In the genomic region with DNA sequence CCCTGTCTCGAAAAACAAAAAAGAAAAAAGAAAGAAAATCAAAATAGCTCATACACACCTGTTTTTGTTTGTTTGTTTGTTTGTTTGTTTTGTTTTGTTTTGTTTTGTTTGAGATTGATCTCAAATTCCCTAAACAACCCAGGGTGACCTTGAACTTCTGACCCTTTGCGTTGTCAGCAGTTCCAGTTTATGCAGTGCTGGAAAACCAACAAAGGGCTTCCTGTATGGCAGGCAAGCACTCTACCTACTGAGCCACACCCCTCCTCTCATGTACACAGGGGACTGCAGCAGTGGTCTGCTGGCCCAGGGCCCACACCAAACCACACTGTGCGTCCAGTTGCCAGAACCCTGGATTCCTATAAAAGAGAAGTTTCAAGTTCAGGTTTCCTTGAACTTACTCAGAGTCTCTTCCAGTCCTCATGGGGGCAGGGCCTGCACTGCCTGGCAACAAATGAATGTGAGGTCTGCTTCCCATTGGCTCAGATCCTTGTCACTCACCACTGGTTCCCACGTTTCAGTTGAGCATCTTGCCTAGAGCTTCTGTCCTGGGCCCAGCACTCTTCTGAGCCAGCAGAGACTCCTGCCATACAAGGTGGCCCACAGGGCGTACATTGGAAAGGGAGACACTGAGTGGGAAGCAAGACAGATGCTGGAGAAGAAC, we compare ENCODE assay signal across 15 mouse cellular contexts. TPM values are rescaled to one million over a fixed set of nuclear protein-coding genes. Genes with fewer than 3 reads are reported as not detected.
DNase-seq lines count a peak whose midpoint lies in the region; ATAC-seq and TF ChIP-seq lines count a peak whose summit lies in the region.
"Had no signal": no experiment of that assay in that cellular context is flagged by ENCODE, and none has a peak within 500 bp of the region (broad histone marks: within the 10 kb centered on the region; RNA-seq: fewer than 3 reads in every experiment).

No protein-coding gene starts in this region.

- no peak for ATAC-seq in heart, embryonic 11.5 days (replicated peaks; ENCODE audit: insufficient number of reproducible peaks, low FRiP score, low TSS enrichment)
- ATAC-seq in midbrain, postnatal 0 days (ENCODE audit: low FRiP score) = no peak
- no peak for ATAC-seq in granulocyte monocyte progenitor cell, adult 5-6 weeks (replicated peaks; ENCODE audit: poor library complexity, severe bottlenecking)
- ATAC-seq in forebrain, embryonic 13.5 days = no peak
- ATAC-seq: midbrain, embryonic 16.5 days; Patski had no signal

- peaks cover 7% of the 10 kb centered on the region; the same call in 1 of the 2 replicates for H3K4me1 ChIP-seq in heart, embryonic 11.5 days (ENCODE audit: control insufficient read depth, insufficient read depth, low read length)
- H3K4me1 ChIP-seq in midbrain, postnatal 0 days (ENCODE audit: insufficient read depth, low read length) = peaks cover 4% of the 10 kb centered on the region; the same call in 1 of the 2 replicates
- H3K4me1 ChIP-seq in midbrain, embryonic 10.5 days = peaks cover 41% of the 10 kb centered on the region
- H3K4me1 ChIP-seq in forebrain, embryonic 13.5 days = peaks cover 17% of the 10 kb centered on the region

- DNase-seq in heart, postnatal 4 days = peak; percentile 40
- peak; percentile 54 for DNase-seq in midbrain, postnatal 0 days (ENCODE audit: low spot score)
- no peak for DNase-seq in midbrain, embryonic 10.5 days (ENCODE audit: low spot score)
- peak; percentile 30 for DNase-seq in adrenal gland, postnatal 25 days
- DNase-seq in mesoderm, embryonic 11.5 days (ENCODE audit: low read depth, low spot score) = peak; percentile 70
- DNase-seq: cerebellum, adult 9-10 months; right cerebral cortex, adult 18-20 months; thymus, postnatal 36 days had no signal

- no peak overlapping the region for H3K9ac ChIP-seq in heart, embryonic 11.5 days (ENCODE audit: low read depth, low read length)
- H3K9ac ChIP-seq in midbrain, postnatal 0 days (replicated peaks; ENCODE audit: low read length, poor library complexity, severe bottlenecking) = no peak overlapping the region
- H3K9ac ChIP-seq in forebrain, embryonic 13.5 days = no peak overlapping the region
- H3K9ac ChIP-seq: kidney, embryonic 15.5 days; limb, embryonic 13.5 days had no signal

- H3K4me2 ChIP-seq in heart, embryonic 11.5 days = no peak overlapping the region
- no peak overlapping the region for H3K4me2 ChIP-seq in midbrain, postnatal 0 days (ENCODE audit: low read depth, low read length, poor library complexity, severe bottlenecking)
- no peak overlapping the region for H3K4me2 ChIP-seq in forebrain, embryonic 13.5 days
- H3K4me2 ChIP-seq: kidney, embryonic 15.5 days; limb, embryonic 13.5 days had no signal

- H3K27me3 ChIP-seq in heart, embryonic 11.5 days (ENCODE audit: control insufficient read depth, insufficient read depth, low read length) = peaks cover 25% of the 10 kb centered on the region
- no peaks in the 10 kb centered on the region for H3K27me3 ChIP-seq in midbrain, postnatal 0 days (ENCODE audit: insufficient read depth, low read length)
- H3K27me3 ChIP-seq in midbrain, embryonic 10.5 days (ENCODE audit: low read depth, poor library complexity, severe bottlenecking) = peaks cover 65% of the 10 kb centered on the region
- peaks cover 24% of the 10 kb centered on the region for H3K27me3 ChIP-seq in forebrain, embryonic 13.5 days

- TF ChIP-seq CTCF in midbrain, postnatal 0 days (IDR thresholded peaks at IDR 0.05) = no peak

- 65% methylated on average over 5 of the region's 5 CpGs for WGBS in heart, embryonic 11.5 days (ENCODE audit: insufficient replicate concordance)
- 65% methylated on average over 5 of the region's 5 CpGs for WGBS in midbrain, postnatal 0 days
- WGBS in midbrain, embryonic 10.5 days = 67% methylated on average over 5 of the region's 5 CpGs
- WGBS in forebrain, embryonic 13.5 days = 66% methylated on average over 5 of the region's 5 CpGs

- no peaks in the 10 kb centered on the region for H3K36me3 ChIP-seq in heart, embryonic 11.5 days (ENCODE audit: control insufficient read depth, insufficient read depth, low read length)
- H3K36me3 ChIP-seq in midbrain, postnatal 0 days (ENCODE audit: insufficient read depth, low read length) = peaks cover 10% of the 10 kb centered on the region
- no peaks in the 10 kb centered on the region for H3K36me3 ChIP-seq in midbrain, embryonic 10.5 days
- H3K36me3 ChIP-seq in forebrain, embryonic 13.5 days (ENCODE audit: poor library complexity, severe bottlenecking) = no peaks in the 10 kb centered on the region
- H3K36me3 ChIP-seq: kidney, embryonic 15.5 days; limb, embryonic 13.5 days had no signal

- no peak overlapping the region for H3K4me3 ChIP-seq in heart, embryonic 11.5 days (ENCODE audit: low read depth, low read length)
- no peak overlapping the region for H3K4me3 ChIP-seq in midbrain, postnatal 0 days (ENCODE audit: low read depth, low read length)
- no peak overlapping the region for H3K4me3 ChIP-seq in midbrain, embryonic 10.5 days
- no peak overlapping the region for H3K4me3 ChIP-seq in forebrain, embryonic 13.5 days
- H3K4me3 ChIP-seq: kidney, embryonic 15.5 days; limb, embryonic 13.5 days had no signal

- no peak overlapping the region for H3K27ac ChIP-seq in heart, embryonic 11.5 days (ENCODE audit: low read depth, low read length)
- H3K27ac ChIP-seq in midbrain, postnatal 0 days (ENCODE audit: low read depth, low read length) = no peak overlapping the region
- no peak overlapping the region for H3K27ac ChIP-seq in midbrain, embryonic 10.5 days (replicated peaks)
- H3K27ac ChIP-seq in forebrain, embryonic 13.5 days = no peak overlapping the region
- H3K27ac ChIP-seq: kidney, embryonic 15.5 days; limb, embryonic 13.5 days had no signal

- peaks cover 5% of the 10 kb centered on the region; the same call in 1 of the 2 replicates for H3K9me3 ChIP-seq in heart, embryonic 11.5 days (replicated peaks; ENCODE audit: control insufficient read depth, low read length)
- no peaks in the 10 kb centered on the region for H3K9me3 ChIP-seq in midbrain, postnatal 0 days (ENCODE audit: low read length)
- H3K9me3 ChIP-seq in midbrain, embryonic 10.5 days (replicated peaks) = peaks cover 8% of the 10 kb centered on the region
- H3K9me3 ChIP-seq in forebrain, embryonic 13.5 days (replicated peaks) = no peaks in the 10 kb centered on the region
- H3K9me3 ChIP-seq: kidney, embryonic 15.5 days; limb, embryonic 13.5 days had no signal

RNA-seq across cellular contexts. Expression of a gene that starts 24.7 kb away (rescaled TPM):
- under 1 TPM; 0.16 to 0.38 TPM for total RNA-seq in heart, postnatal 4 days (2021)
- polyA plus RNA-seq in heart, embryonic 11.5 days (2014; fragmentation: Nextera tagmentation; extraction: Ambion mirVana) = 0.25 and 0.26 TPM in 2 replicates
- 3.7 and 4.0 TPM in 2 replicates for total RNA-seq in midbrain, postnatal 0 days (2014; rRNA removed)
- 3.9 and 4.7 TPM in 2 replicates for polyA plus RNA-seq in midbrain, postnatal 0 days (2015; fragmentation: Nextera tagmentation; extraction: Ambion mirVana)
- polyA plus RNA-seq in midbrain, embryonic 10.5 days (2016; fragmentation: Nextera tagmentation; extraction: Ambion mirVana) = 0.16 and 0.25 TPM in 2 replicates
- not detected in 2 replicates for total RNA-seq in adrenal gland, postnatal 25 days (2021)
- not detected in 2 replicates for total RNA-seq in granulocyte monocyte progenitor cell, adult 5-6 weeks (2014; fragmentation: Nextera tagmentation)
- not detected in 2 replicates for total RNA-seq in granulocyte monocyte progenitor cell, adult 5-6 weeks (2017)
- polyA plus RNA-seq in forebrain, embryonic 13.5 days (2015; fragmentation: Nextera tagmentation; extraction: Ambion mirVana) = 0.38 and 0.75 TPM in 2 replicates
- polyA plus RNA-seq: Patski had no signal

RNA-seq across cellular contexts. Expression of a gene that starts 48.8 kb away (rescaled TPM):
- under 1 TPM in 1 of 2 experiments, not detected in 1; 0.17 TPM for total RNA-seq in heart, postnatal 4 days (2021)
- 2.5 and 2.9 TPM in 2 replicates for polyA plus RNA-seq in heart, embryonic 11.5 days (2014; fragmentation: Nextera tagmentation; extraction: Ambion mirVana)
- total RNA-seq in midbrain, postnatal 0 days (2014; rRNA removed) = 47.0 and 50.3 TPM in 2 replicates
- polyA plus RNA-seq in midbrain, postnatal 0 days (2015; fragmentation: Nextera tagmentation; extraction: Ambion mirVana) = 85.2 and 87.6 TPM in 2 replicates
- polyA plus RNA-seq in midbrain, embryonic 10.5 days (2016; fragmentation: Nextera tagmentation; extraction: Ambion mirVana) = 3.1 and 3.3 TPM in 2 replicates
- 3.9 TPM in 2 replicates for total RNA-seq in adrenal gland, postnatal 25 days (2021)
- total RNA-seq in granulocyte monocyte progenitor cell, adult 5-6 weeks (2014; fragmentation: Nextera tagmentation) = not detected in 2 replicates
- 0.43 TPM in 1 of 2 replicates, not detected in the other for total RNA-seq in granulocyte monocyte progenitor cell, adult 5-6 weeks (2017)
- 14.8 and 18.2 TPM in 2 replicates for polyA plus RNA-seq in forebrain, embryonic 13.5 days (2015; fragmentation: Nextera tagmentation; extraction: Ambion mirVana)
